Mouse (Mus musculus): ENCODE data around the gene Iars2. TPM values are rescaled to one million over a fixed set of nuclear protein-coding genes. Genes with fewer than 3 reads are reported as not detected.
A peak's percentile ranks its signal among the peaks of the same experiment; 100 is the strongest.

Iars2 gene
- polyA plus RNA-seq, 1 experiment from 2014 or later = 32.0 TPM

- H3K4me2 ChIP-seq (replicated peaks; ENCODE audit: low read depth, low read length) = no peak overlapping the region
- no peak overlapping the region for H3K27ac ChIP-seq (ENCODE audit: low read length)
- H3K36me3 ChIP-seq (ENCODE audit: control insufficient read depth, insufficient read depth, low read length) = peaks cover 8% of the 10 kb centered on the region
- H3K27me3 ChIP-seq (ENCODE audit: control insufficient read depth, insufficient read depth, low read length) = no peaks in the 10 kb centered on the region
- no peaks in the 10 kb centered on the region for H3K9me3 ChIP-seq (ENCODE audit: control insufficient read depth, low read depth, low read length)
- no peak overlapping the region for H3K4me3 ChIP-seq (ENCODE audit: low read depth, low read length)
- no peak for ATAC-seq (ENCODE audit: insufficient number of reproducible peaks, insufficient read depth, low FRiP score, low read depth)
- 94% methylated on average over 6 of the region's 6 CpGs for WGBS
- H3K4me1 ChIP-seq (ENCODE audit: control insufficient read depth, insufficient read depth, low read length) = no peaks in the 10 kb centered on the region
- H3K9ac ChIP-seq (replicated peaks; ENCODE audit: low read depth, low read length) = no peak overlapping the region
Observed at GRCm38 (mm10) chr1:185302816-185303215, 26.4 kb downstream of the Iars2 start.

- WGBS = 92% methylated on average over 8 of the region's 8 CpGs
- peaks cover 34% of the 10 kb centered on the region for H3K36me3 ChIP-seq (ENCODE audit: control insufficient read depth, insufficient read depth, low read length)
- H3K4me3 ChIP-seq (ENCODE audit: low read depth, low read length) = no peak overlapping the region
- ATAC-seq (ENCODE audit: insufficient number of reproducible peaks, insufficient read depth, low FRiP score, low read depth) = no peak
- H3K4me1 ChIP-seq (ENCODE audit: control insufficient read depth, insufficient read depth, low read length) = no peaks in the 10 kb centered on the region
- H3K9me3 ChIP-seq (ENCODE audit: control insufficient read depth, low read depth, low read length) = no peaks in the 10 kb centered on the region
- no peak overlapping the region for H3K9ac ChIP-seq (replicated peaks; ENCODE audit: low read depth, low read length)
- no peaks in the 10 kb centered on the region for H3K27me3 ChIP-seq (ENCODE audit: control insufficient read depth, insufficient read depth, low read length)
- H3K4me2 ChIP-seq (replicated peaks; ENCODE audit: low read depth, low read length) = no peak overlapping the region
- H3K27ac ChIP-seq (ENCODE audit: low read length) = no peak overlapping the region
Observed at GRCm38 (mm10) chr1:185298496-185298895, 30.7 kb downstream of the Iars2 start.

GRCm38 (mm10) chr1:185296850-185297249 lies 32.3 kb downstream of the Iars2 start:
- Histone ChIP-seq H3K36me3 (ENCODE audit: control insufficient read depth, insufficient read depth, low read length) (peaks cover 41% of the 10 kb centered on the region), H3K27ac (ENCODE audit: low read length) (no peak overlapping the region), H3K4me2 (replicated peaks; ENCODE audit: low read depth, low read length) (no peak overlapping the region), H3K9me3 (ENCODE audit: control insufficient read depth, low read depth, low read length) (no peaks in the 10 kb centered on the region), H3K9ac (replicated peaks; ENCODE audit: low read depth, low read length) (no peak overlapping the region), H3K4me3 (ENCODE audit: low read depth, low read length) (no peak overlapping the region), H3K4me1 (ENCODE audit: control insufficient read depth, insufficient read depth, low read length) (no peaks in the 10 kb centered on the region), H3K27me3 (ENCODE audit: control insufficient read depth, insufficient read depth, low read length) (no peaks in the 10 kb centered on the region)
- 94% methylated on average over 7 of the region's 7 CpGs for WGBS
- ATAC-seq (ENCODE audit: insufficient number of reproducible peaks, insufficient read depth, low FRiP score, low read depth) = no peak

GRCm38 (mm10) chr1:185292646-185293360 lies 36.4 kb downstream of the Iars2 start:
- no peak for ATAC-seq (ENCODE audit: insufficient number of reproducible peaks, insufficient read depth, low FRiP score, low read depth)
- H3K4me1 ChIP-seq (ENCODE audit: control insufficient read depth, insufficient read depth, low read length) = no peaks in the 10 kb centered on the region
- H3K4me2 ChIP-seq (replicated peaks; ENCODE audit: low read depth, low read length) = no peak overlapping the region
- H3K36me3 ChIP-seq (ENCODE audit: control insufficient read depth, insufficient read depth, low read length) = peaks cover 62% of the 10 kb centered on the region
- H3K9me3 ChIP-seq (ENCODE audit: control insufficient read depth, low read depth, low read length) = no peaks in the 10 kb centered on the region
- WGBS = 90% methylated on average over 10 of the region's 10 CpGs
- no peak overlapping the region for H3K27ac ChIP-seq (ENCODE audit: low read length)
- no peak overlapping the region for H3K4me3 ChIP-seq (ENCODE audit: low read depth, low read length)
- H3K9ac ChIP-seq (replicated peaks; ENCODE audit: low read depth, low read length) = no peak overlapping the region
- H3K27me3 ChIP-seq (ENCODE audit: control insufficient read depth, insufficient read depth, low read length) = no peaks in the 10 kb centered on the region

- Histone ChIP-seq H3K27ac (ENCODE audit: low read length) (no peak overlapping the region), H3K9ac (replicated peaks; ENCODE audit: low read depth, low read length) (no peak overlapping the region), H3K4me1 (ENCODE audit: control insufficient read depth, insufficient read depth, low read length) (no peaks in the 10 kb centered on the region), H3K36me3 (ENCODE audit: control insufficient read depth, insufficient read depth, low read length) (peaks cover 66% of the 10 kb centered on the region), H3K27me3 (ENCODE audit: control insufficient read depth, insufficient read depth, low read length) (no peaks in the 10 kb centered on the region), H3K4me2 (replicated peaks; ENCODE audit: low read depth, low read length) (no peak overlapping the region), H3K9me3 (ENCODE audit: control insufficient read depth, low read depth, low read length) (no peaks in the 10 kb centered on the region), H3K4me3 (ENCODE audit: low read depth, low read length) (no peak overlapping the region)
- 90% methylated on average over 4 of the region's 4 CpGs for WGBS
- no peak for ATAC-seq (ENCODE audit: insufficient number of reproducible peaks, insufficient read depth, low FRiP score, low read depth)
Observed at GRCm38 (mm10) chr1:185291336-185291735, 37.9 kb downstream of the Iars2 start.

- Histone ChIP-seq H3K9ac (replicated peaks; ENCODE audit: low read depth, low read length) (no peak overlapping the region), H3K4me3 (ENCODE audit: low read depth, low read length) (no peak overlapping the region), H3K36me3 (ENCODE audit: control insufficient read depth, insufficient read depth, low read length) (peaks cover 62% of the 10 kb centered on the region), H3K4me1 (ENCODE audit: control insufficient read depth, insufficient read depth, low read length) (no peaks in the 10 kb centered on the region; the same call in 1 of the 2 replicates), H3K9me3 (ENCODE audit: control insufficient read depth, low read depth, low read length) (no peaks in the 10 kb centered on the region), H3K4me2 (replicated peaks; ENCODE audit: low read depth, low read length) (no peak overlapping the region), H3K27ac (ENCODE audit: low read length) (no peak overlapping the region), H3K27me3 (ENCODE audit: control insufficient read depth, insufficient read depth, low read length) (no peaks in the 10 kb centered on the region)
- WGBS = 85% methylated on average over 5 of the region's 5 CpGs
- ATAC-seq (ENCODE audit: insufficient number of reproducible peaks, insufficient read depth, low FRiP score, low read depth) = no peak
Observed at GRCm38 (mm10) chr1:185289231-185289630, 40.0 kb downstream of the Iars2 start.

- 89% methylated on average over 20 of the region's 20 CpGs for WGBS
Observed at GRCm38 (mm10) chr1:185287066-185287465, 42.1 kb downstream of the Iars2 start.

GRCm38 (mm10) chr1:185285171-185285570 lies 44.0 kb downstream of the Iars2 start:
- no peaks in the 10 kb centered on the region; the same call in 1 of the 2 replicates for H3K4me1 ChIP-seq (ENCODE audit: control insufficient read depth, insufficient read depth, low read length)
- ATAC-seq (ENCODE audit: insufficient number of reproducible peaks, insufficient read depth, low FRiP score, low read depth) = no peak
- H3K4me2 ChIP-seq (replicated peaks; ENCODE audit: low read depth, low read length) = no peak overlapping the region
- no peak overlapping the region for H3K27ac ChIP-seq (ENCODE audit: low read length)
- H3K9me3 ChIP-seq (ENCODE audit: control insufficient read depth, low read depth, low read length) = no peaks in the 10 kb centered on the region
- no peak overlapping the region for H3K4me3 ChIP-seq (ENCODE audit: low read depth, low read length)
- H3K36me3 ChIP-seq (ENCODE audit: control insufficient read depth, insufficient read depth, low read length) = peaks cover 51% of the 10 kb centered on the region
- no peaks in the 10 kb centered on the region for H3K27me3 ChIP-seq (ENCODE audit: control insufficient read depth, insufficient read depth, low read length)
- 82% methylated on average over 4 of the region's 4 CpGs for WGBS
- H3K9ac ChIP-seq (replicated peaks; ENCODE audit: low read depth, low read length) = no peak overlapping the region

More at GRCm38 (mm10) chr1:185287066-185287465, 42.1 kb downstream of the Iars2 start:
- no peaks in the 10 kb centered on the region for H3K27me3 ChIP-seq (ENCODE audit: control insufficient read depth, insufficient read depth, low read length)
- H3K9ac ChIP-seq (replicated peaks; ENCODE audit: low read depth, low read length) = no peak overlapping the region
- no peak for ATAC-seq (ENCODE audit: insufficient number of reproducible peaks, insufficient read depth, low FRiP score, low read depth)
- peaks cover 60% of the 10 kb centered on the region for H3K36me3 ChIP-seq (ENCODE audit: control insufficient read depth, insufficient read depth, low read length)
- no peak overlapping the region for H3K4me3 ChIP-seq (ENCODE audit: low read depth, low read length)
- H3K4me2 ChIP-seq (replicated peaks; ENCODE audit: low read depth, low read length) = no peak overlapping the region
- no peak overlapping the region for H3K27ac ChIP-seq (ENCODE audit: low read length)
- no peaks in the 10 kb centered on the region; the same call in 1 of the 2 replicates for H3K4me1 ChIP-seq (ENCODE audit: control insufficient read depth, insufficient read depth, low read length)
- H3K9me3 ChIP-seq (ENCODE audit: control insufficient read depth, low read depth, low read length) = no peaks in the 10 kb centered on the region

- WGBS = 64% methylated on average over 4 of the region's 4 CpGs
- no peak overlapping the region for H3K4me2 ChIP-seq (replicated peaks; ENCODE audit: low read depth, low read length)
- H3K9me3 ChIP-seq (ENCODE audit: control insufficient read depth, low read depth, low read length) = no peaks in the 10 kb centered on the region
- no peaks in the 10 kb centered on the region; the same call in 1 of the 2 replicates for H3K4me1 ChIP-seq (ENCODE audit: control insufficient read depth, insufficient read depth, low read length)
- 0 out of 2 replicates have a peak, but pooled peaks have one; percentile 34 for ATAC-seq (ENCODE audit: insufficient number of reproducible peaks, insufficient read depth, low FRiP score, low read depth)
- H3K4me3 ChIP-seq (ENCODE audit: low read depth, low read length) = no peak overlapping the region
- H3K36me3 ChIP-seq (ENCODE audit: control insufficient read depth, insufficient read depth, low read length) = peaks cover 47% of the 10 kb centered on the region
- H3K27ac ChIP-seq (ENCODE audit: low read length) = no peak overlapping the region
- H3K27me3 ChIP-seq (ENCODE audit: control insufficient read depth, insufficient read depth, low read length) = no peaks in the 10 kb centered on the region
- no peak overlapping the region for H3K9ac ChIP-seq (replicated peaks; ENCODE audit: low read depth, low read length)
Observed at GRCm38 (mm10) chr1:185284740-185285139, 44.5 kb downstream of the Iars2 start.
